Mouse (Mus musculus) stomach, postnatal 0 days (tissue): Measurements from ENCODE around the gene Stk35. TPM values are rescaled to one million over a fixed set of nuclear protein-coding genes. Genes with fewer than 3 reads are reported as not detected.

Experiments used
- ATAC-seq: fragments of 200-750 bp; cut with Nextera tagmentation; 2 replicates; pipeline ENCODE4 v1.8.0; 2017; ENCODE audit not compliant: low FRiP score, low TSS enrichment
- DNase-seq: peaks from one replicate; pipeline ENCODE4 v3.0.0-alpha.2; 2016; ENCODE audit warnings: low spot score
- H3K27ac ChIP-seq: fragments of 300-500 bp; sonication (generic); replicated peaks from 2 replicates; pipeline ENCODE4 v1.5.1; 2014; ENCODE audit warnings: mild to moderate bottlenecking, control low read depth
- H3K27me3 ChIP-seq: fragments of 300-500 bp; sonication (generic); 2 replicates; pipeline ENCODE4 v1.6.1; 2014; ENCODE audit warnings: low read length; ENCODE audit not compliant: control insufficient read depth, insufficient read depth
- H3K36me3 ChIP-seq: fragments of 300-500 bp; sonication (generic); 2 replicates; pipeline ENCODE4 v1.6.1; 2014; ENCODE audit warnings: low read length, mixed read lengths; ENCODE audit not compliant: control insufficient read depth, insufficient read depth
- H3K4me1 ChIP-seq: fragments of 300-500 bp; sonication (generic); replicated peaks from 2 replicates; pipeline ENCODE4 v1.6.1; 2014; ENCODE audit warnings: antibody characterized with exemption; ENCODE audit not compliant: control insufficient read depth, insufficient read depth
- H3K4me2 ChIP-seq: fragments of 300-500 bp; sonication (generic); replicated peaks from 2 replicates; pipeline ENCODE4 v1.6.1; 2014; ENCODE audit warnings: low read depth, mild to moderate bottlenecking, control low read depth, moderate library complexity
- H3K4me3 ChIP-seq: fragments of 300-500 bp; sonication (generic); 2 replicates; pipeline ENCODE4 v1.5.1; 2014; ENCODE audit warnings: low read depth, low read length, control low read depth
- H3K9ac ChIP-seq: fragments of 300-500 bp; sonication (generic); 2 replicates; pipeline ENCODE4 v1.6.1; 2014; ENCODE audit warnings: mild to moderate bottlenecking, low read length, control low read depth, mixed read lengths
- H3K9me3 ChIP-seq: fragments of 300-500 bp; sonication (generic); 2 replicates; pipeline ENCODE4 v1.6.1; 2016; ENCODE audit warnings: low read length; ENCODE audit not compliant: control insufficient read depth
- CTCF ChIP-seq: IDR thresholded peaks from 2 replicates; pipeline ENCODE4 v1.5.1; 2016; ENCODE audit warnings: antibody characterized with exemption, low read depth, mild to moderate bottlenecking, moderate library complexity
- EP300 ChIP-seq: optimal IDR thresholded peaks from 2 replicates; pipeline ENCODE3; 2016; ENCODE audit warnings: antibody characterized with exemption
- WGBS: fragments of 180-500 bp; shearing (Covaris S2); extraction: QIAGEN DNeasy Blood & Tissue Kit; methylation state at CpG from one replicate; pipeline ENCODE4 v1.1.7; 2014; 5-methylcytosine and 5-hydroxymethylcytosine counted together
- polyA plus RNA-seq: library from polyadenylated mRNA; unstranded; fragments of >200 nt; fragmentation: Nextera tagmentation; extraction: Ambion mirVana; gene quantifications from 2 replicates; pipeline ENCODE4 v1.2.1, GENCODE M21; 2015

Gene Stk35
- polyA plus RNA-seq, 1 experiment from 2014 or later = 5.8 TPM

GRCm38 (mm10) chr2:129823310-129823709, 23.0 kb downstream of the Stk35 start:
- no peaks in the 10 kb centered on the region for H3K27me3 ChIP-seq
- no peak for ATAC-seq
- H3K9ac ChIP-seq = no peak overlapping the region
- 0 out of 2 replicates have a peak, but pooled peaks cover 6% of the 10 kb centered on the region for H3K36me3 ChIP-seq
- no peak overlapping the region for H3K27ac ChIP-seq
- no peaks in the 10 kb centered on the region for H3K9me3 ChIP-seq
- H3K4me1 ChIP-seq = peaks cover 3% of the 10 kb centered on the region; the same call in 1 of the 2 replicates
- H3K4me2 ChIP-seq = no peak overlapping the region
- no peak overlapping the region for H3K4me3 ChIP-seq
- TF ChIP-seq EP300 (no peak), CTCF (no peak)
- WGBS = 96% methylated on average over 2 of the region's 2 CpGs
- DNase-seq = no peak

GRCm38 (mm10) chr2:129824254-129824653, 23.9 kb downstream of the Stk35 start:
- TF ChIP-seq EP300 (no peak), CTCF (no peak)
- DNase-seq (no peak), ATAC-seq (no peak)
- H3K4me3 ChIP-seq = no peak overlapping the region
- 93% methylated on average over 6 of the region's 6 CpGs for WGBS
- H3K27ac ChIP-seq = no peak overlapping the region
- no peak overlapping the region for H3K4me2 ChIP-seq
- H3K4me1 ChIP-seq = peaks cover 3% of the 10 kb centered on the region; the same call in 1 of the 2 replicates
- no peak overlapping the region for H3K9ac ChIP-seq
- no peaks in the 10 kb centered on the region for H3K27me3 ChIP-seq
- peaks cover 9% of the 10 kb centered on the region; the same call in 1 of the 2 replicates for H3K36me3 ChIP-seq
- no peaks in the 10 kb centered on the region for H3K9me3 ChIP-seq

DNA sequence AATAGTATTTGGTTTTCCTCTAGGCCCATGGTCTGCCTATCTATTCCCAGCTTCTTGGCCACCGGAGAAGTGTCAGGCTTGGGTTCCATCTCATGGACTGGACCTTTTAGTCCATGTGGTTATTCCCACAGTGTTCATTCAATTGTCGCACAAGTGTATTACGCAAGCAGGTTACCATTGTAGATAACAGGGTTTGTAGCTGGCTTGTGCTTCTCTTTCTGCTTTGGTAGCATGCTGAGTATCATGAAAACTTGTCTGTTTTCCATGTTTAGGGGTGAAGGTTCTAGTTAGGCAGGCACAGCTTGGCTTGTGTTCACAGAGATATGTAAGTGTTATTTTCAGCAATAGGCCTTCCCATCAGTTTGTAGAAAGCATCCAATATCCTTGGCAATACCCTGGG, 25.8 kb downstream of the Stk35 start:
- no peak for DNase-seq
- ATAC-seq = no peak
- H3K9me3 ChIP-seq = no peaks in the 10 kb centered on the region
- H3K4me2 ChIP-seq = no peak overlapping the region
- no peak overlapping the region for H3K27ac ChIP-seq
- peaks cover 14% of the 10 kb centered on the region; the same call in 1 of the 2 replicates for H3K36me3 ChIP-seq
- TF ChIP-seq EP300 = no peak
- no peak for TF ChIP-seq CTCF
- 91% methylated on average over 3 of the region's 3 CpGs for WGBS
- H3K9ac ChIP-seq = no peak overlapping the region
- no peaks in the 10 kb centered on the region for H3K4me1 ChIP-seq
- H3K27me3 ChIP-seq = no peaks in the 10 kb centered on the region
- H3K4me3 ChIP-seq = no peak overlapping the region

DNA sequence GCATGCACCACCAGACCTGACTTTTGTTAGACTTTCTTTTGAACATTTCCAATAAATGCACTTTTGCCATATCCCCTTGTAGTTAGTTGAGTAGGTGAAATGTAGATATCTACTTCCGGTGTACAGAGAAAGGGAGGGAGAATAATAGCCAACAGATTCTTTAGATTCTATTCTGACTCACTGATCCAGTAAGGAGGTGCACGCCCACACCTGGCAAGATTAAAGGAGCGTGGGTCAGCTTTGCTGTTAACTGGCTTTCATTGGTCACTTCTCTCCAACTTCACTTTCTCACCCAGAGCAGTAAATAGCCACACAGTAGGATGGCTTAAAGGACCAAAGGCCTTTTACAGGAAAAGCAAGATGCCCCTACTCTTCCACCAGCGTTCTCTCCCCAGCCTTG, 32.7 kb downstream of the Stk35 start:
- Histone ChIP-seq H3K36me3 (peaks cover 11% of the 10 kb centered on the region; the same call in 1 of the 2 replicates), H3K4me1 (no peaks in the 10 kb centered on the region), H3K27ac (no peak overlapping the region), H3K4me2 (no peak overlapping the region), H3K4me3 (no peak overlapping the region), H3K27me3 (no peaks in the 10 kb centered on the region), H3K9ac (no peak overlapping the region), H3K9me3 (no peaks in the 10 kb centered on the region)
- ATAC-seq (peak; percentile 81), DNase-seq (peak; percentile 35)
- TF ChIP-seq CTCF (no peak), EP300 (no peak)
- WGBS = 61% methylated on average over 4 of the region's 4 CpGs

- Histone ChIP-seq H3K27ac (no peak overlapping the region), H3K4me3 (no peak overlapping the region), H3K4me1 (no peaks in the 10 kb centered on the region), H3K36me3 (peaks cover 4% of the 10 kb centered on the region; the same call in 1 of the 2 replicates), H3K9ac (no peak overlapping the region), H3K4me2 (no peak overlapping the region), H3K9me3 (no peaks in the 10 kb centered on the region), H3K27me3 (no peaks in the 10 kb centered on the region)
- TF ChIP-seq EP300 (no peak), CTCF (no peak)
- WGBS = 50% methylated on average over 1 of the region's 1 CpGs
- ATAC-seq (no peak), DNase-seq (no peak)
These were observed 33.9 kb downstream of the Stk35 start for GRCm38 (mm10) chr2:129834221-129834620.

DNA sequence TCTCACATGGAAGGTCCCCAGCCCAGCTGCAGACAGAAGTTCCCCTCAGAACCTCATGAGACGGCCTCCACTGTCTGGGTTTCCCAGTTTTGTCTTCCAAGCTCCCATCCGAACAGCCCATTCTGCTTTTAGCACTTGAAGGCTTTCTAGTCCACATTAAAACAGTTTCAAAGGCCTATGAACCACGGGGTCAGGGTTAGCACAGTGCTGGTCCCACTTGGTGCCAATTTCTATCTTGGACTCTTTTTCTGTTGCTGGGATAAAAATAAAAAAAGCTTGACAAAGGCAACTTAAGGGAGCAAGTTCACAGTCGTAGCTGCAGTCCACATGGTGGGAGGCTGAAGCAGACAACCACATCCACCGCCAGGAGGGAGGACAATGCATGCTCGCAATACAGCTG, 34.6 kb downstream of the Stk35 start:
- 84% methylated on average over 6 of the region's 6 CpGs for WGBS
- Histone ChIP-seq H3K27me3 (no peaks in the 10 kb centered on the region), H3K4me1 (no peaks in the 10 kb centered on the region), H3K36me3 (peaks cover 4% of the 10 kb centered on the region; the same call in 1 of the 2 replicates), H3K9me3 (no peaks in the 10 kb centered on the region), H3K9ac (no peak overlapping the region), H3K4me2 (no peak overlapping the region), H3K4me3 (no peak overlapping the region), H3K27ac (no peak overlapping the region)
- ATAC-seq = no peak
- TF ChIP-seq EP300 (no peak), CTCF (no peak)
- DNase-seq = no peak
